In the genomic region with DNA sequence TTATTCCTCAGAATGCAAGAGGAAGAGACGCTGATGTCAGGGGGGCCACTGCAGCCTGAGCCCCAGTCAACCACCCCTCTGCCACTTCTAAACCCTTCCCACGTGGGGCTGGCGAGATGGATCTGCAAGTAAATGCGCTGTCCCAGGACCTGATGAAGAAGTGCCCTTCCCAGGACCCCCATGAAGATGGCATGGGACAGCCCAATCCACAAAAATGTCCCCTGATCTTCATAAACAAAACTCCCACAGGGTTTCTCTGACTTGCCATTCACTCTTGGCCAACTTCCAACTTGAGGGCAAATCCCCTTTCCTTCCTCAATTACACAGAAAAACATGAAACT, we compare ENCODE assay signal across 9 mouse cellular contexts.
DNase-seq lines count a peak whose midpoint lies in the region; ATAC-seq and TF ChIP-seq lines count a peak whose summit lies in the region.
"Had no signal": no experiment of that assay in that cellular context is flagged by ENCODE, and none has a peak within 500 bp of the region (broad histone marks: within the 10 kb centered on the region; RNA-seq: fewer than 3 reads in every experiment).

No protein-coding gene starts in this region.

- POLR2A ChIA-PET in Patski (lab: Charles Lee), result no interaction called here

- no peaks in the 10 kb centered on the region for H3K36me3 ChIP-seq in kidney, adult 2 months (ENCODE audit: control insufficient read depth, insufficient read depth, low read length)
- H3K36me3 ChIP-seq in embryonic facial prominence, embryonic 11.5 days (replicated peaks; ENCODE audit: control insufficient read depth, insufficient read depth, low read depth, low read length), result no peaks in the 10 kb centered on the region; the same call in none of the 2 replicates
- peaks cover 37% of the 10 kb centered on the region for H3K36me3 ChIP-seq in limb, embryonic 15.5 days

- H3K4me2 ChIP-seq in embryonic facial prominence, embryonic 11.5 days (ENCODE audit: low read depth, low read length), result no peak overlapping the region
- H3K4me2 ChIP-seq in limb, embryonic 15.5 days, result no peak overlapping the region

- ATAC-seq in Patski, result no peak
- ATAC-seq in embryonic facial prominence, embryonic 11.5 days (replicated peaks; ENCODE audit: insufficient number of reproducible peaks, low FRiP score, low TSS enrichment, low read depth), result no peak
- no peak for ATAC-seq in limb, embryonic 15.5 days (ENCODE audit: insufficient number of reproducible peaks, low FRiP score, low TSS enrichment, low read depth)

- DNase-seq in kidney, adult 2 months, result no peak
- DNase-seq in kidney, postnatal 4 days, result no peak
- DNase-seq in Patski (ENCODE audit: low read depth, low spot score), result peak; percentile 20
- no peak for DNase-seq in embryonic facial prominence, embryonic 11.5 days (ENCODE audit: low spot score)
- DNase-seq in urinary bladder, postnatal 25 days (ENCODE audit: low spot score), result no peak
- DNase-seq in thymus, postnatal 10 days (ENCODE audit: low spot score in 2 of 2), result no peak
- no peak for DNase-seq in cerebellum, postnatal 36 days

- in situ Hi-C loops in Patski (cut with MboI; ENCODE audit: low pct_unique_long_range_greater_than_20kb), result no loop called here

- no peaks in the 10 kb centered on the region for H3K4me1 ChIP-seq in kidney, adult 2 months (ENCODE audit: control insufficient read depth, insufficient read depth, low read length)
- no peaks in the 10 kb centered on the region; the same call in 1 of the 2 replicates for H3K4me1 ChIP-seq in embryonic facial prominence, embryonic 11.5 days (ENCODE audit: control insufficient read depth, insufficient read depth, low read length)
- H3K4me1 ChIP-seq in limb, embryonic 15.5 days, result peaks cover 14% of the 10 kb centered on the region

- H3K4me3 ChIP-seq in kidney, adult 2 months (ENCODE audit: insufficient read depth, low read depth, low read length), result no peak overlapping the region
- no peak overlapping the region for H3K4me3 ChIP-seq in embryonic facial prominence, embryonic 11.5 days (ENCODE audit: low read depth, low read length)
- H3K4me3 ChIP-seq in limb, embryonic 15.5 days, result no peak overlapping the region

- H3K27me3 ChIP-seq in kidney, adult 2 months (replicated peaks; ENCODE audit: control insufficient read depth, insufficient read depth, low read length), result no peaks in the 10 kb centered on the region
- no peaks in the 10 kb centered on the region for H3K27me3 ChIP-seq in Patski
- H3K27me3 ChIP-seq in embryonic facial prominence, embryonic 11.5 days (ENCODE audit: control insufficient read depth, insufficient read depth, low read length), result no peaks in the 10 kb centered on the region
- no peaks in the 10 kb centered on the region for H3K27me3 ChIP-seq in limb, embryonic 15.5 days

- WGBS in kidney, adult 2 months, result 48% methylated on average over 4 of the region's 4 CpGs
- 59% methylated on average over 4 of the region's 4 CpGs for WGBS in embryonic facial prominence, embryonic 11.5 days
- 70% methylated on average over 4 of the region's 4 CpGs for WGBS in limb, embryonic 15.5 days

- no peaks in the 10 kb centered on the region for H3K9me3 ChIP-seq in embryonic facial prominence, embryonic 11.5 days (replicated peaks; ENCODE audit: control insufficient read depth, low read length)
- no peaks in the 10 kb centered on the region for H3K9me3 ChIP-seq in limb, embryonic 15.5 days

- no peak for TF ChIP-seq POLR2A in kidney, adult 2 months (IDR thresholded peaks at IDR 0.05; ENCODE audit: low read depth, low read length)

- CTCF ChIA-PET in Patski (lab: Charles Lee), result interaction anchor here (1.1 to 1.9 kb wide), 3 partner anchors 16 to 49 kb away, joined by 3 to 5 read pairs (median 3); no protein-coding TSS in a partner anchor

- no peak for TF ChIP-seq CTCF in kidney, adult 2 months (conservative IDR thresholded peaks at IDR 0.05; ENCODE audit: insufficient read depth, insufficient read length, low read depth, low read length)
- TF ChIP-seq CTCF in Patski (IDR thresholded peaks at IDR 0.05), result no peak

- H3K27ac ChIP-seq in kidney, adult 2 months (ENCODE audit: insufficient read depth, low read depth, low read length), result peak overlapping the region; percentile 86
- H3K27ac ChIP-seq in embryonic facial prominence, embryonic 11.5 days (replicated peaks; ENCODE audit: low read depth, low read length), result peak overlapping the region; percentile 20; the same call in 1 of the 2 replicates
- peak overlapping the region; percentile 38 for H3K27ac ChIP-seq in limb, embryonic 15.5 days
- H3K27ac ChIP-seq: liver, embryonic 14.5 days had no signal

- no peak overlapping the region for H3K9ac ChIP-seq in embryonic facial prominence, embryonic 11.5 days (replicated peaks; ENCODE audit: low read length)
- no peak overlapping the region for H3K9ac ChIP-seq in limb, embryonic 15.5 days
- H3K9ac ChIP-seq: liver, embryonic 14.5 days had no signal

Comparison
In these comparisons a context has a peak if more than half of its experiments do, and no peak if none do; other contexts are left out.
1. H3K27ac ChIP-seq: peak in every context shown above with its lines; median percentile 86 in kidney, adult 2 months; 38 in limb, embryonic 15.5 days; 20 in embryonic facial prominence, embryonic 11.5 days.